Mouse (Mus musculus) stomach, embryonic 15.5 days (tissue): Measurements from ENCODE around the gene Fcor. TPM values are rescaled to one million over a fixed set of nuclear protein-coding genes. Genes with fewer than 3 reads are reported as not detected.

Experiments
- ATAC-seq: fragments of 200-750 bp; cut with Nextera tagmentation; 2 replicates; pipeline ENCODE4 v1.8.0; 2017; ENCODE audit warnings: low read depth, moderate number of reproducible peaks, moderate TSS enrichment; ENCODE audit not compliant: insufficient read depth, low FRiP score
- H3K27ac ChIP-seq: fragments of 300-500 bp; sonication (generic); 2 replicates; pipeline ENCODE4 v1.5.1; 2015; ENCODE audit warnings: mild to moderate bottlenecking, inconsistent platforms
- H3K27me3 ChIP-seq: fragments of 300-500 bp; sonication (generic); replicated peaks from 2 replicates; pipeline ENCODE4 v1.6.1; 2015; ENCODE audit warnings: inconsistent platforms
- H3K36me3 ChIP-seq: fragments of 300-500 bp; sonication (generic); 2 replicates; pipeline ENCODE4 v1.6.1; 2015; ENCODE audit warnings: inconsistent platforms
- H3K4me1 ChIP-seq: fragments of 300-500 bp; sonication (generic); 2 replicates; pipeline ENCODE4 v1.6.1; 2015; ENCODE audit warnings: inconsistent platforms
- H3K4me2 ChIP-seq: fragments of 300-500 bp; sonication (generic); 2 replicates; pipeline ENCODE4 v1.6.1; 2015; ENCODE audit warnings: mild to moderate bottlenecking, inconsistent platforms
- H3K4me3 ChIP-seq: fragments of 300-500 bp; sonication (generic); replicated peaks from 2 replicates; pipeline ENCODE4 v1.5.1; 2015; ENCODE audit warnings: inconsistent platforms
- H3K9ac ChIP-seq: fragments of 300-500 bp; sonication (generic); 2 replicates; pipeline ENCODE4 v1.6.1; 2015; ENCODE audit warnings: inconsistent platforms
- H3K9me3 ChIP-seq: fragments of 300-500 bp; sonication (generic); 2 replicates; pipeline ENCODE4 v1.6.1; 2016; ENCODE audit warnings: inconsistent platforms
- WGBS: fragments of 180-500 bp; shearing (Covaris S2); methylation state at CpG from one replicate; pipeline ENCODE4 v1.1.7; 2015; 5-methylcytosine and 5-hydroxymethylcytosine counted together
- polyA plus RNA-seq: library from polyadenylated mRNA; unstranded; fragments of >200 nt; fragmentation: Nextera tagmentation; extraction: Ambion mirVana; gene quantifications from 2 replicates; pipeline ENCODE4 v1.2.1, GENCODE M21; 2015

Gene Fcor
- polyA plus RNA-seq, 1 experiment from 2014 or later: 11.3 TPM

GRCm38 (mm10) chr8:3687537-3687936 lies 15.4 kb upstream of the Fcor start:
- Histone ChIP-seq H3K27ac (no peak overlapping the region), H3K4me1 (no peaks in the 10 kb centered on the region), H3K9ac (no peak overlapping the region), H3K9me3 (no peaks in the 10 kb centered on the region), H3K36me3 (no peaks in the 10 kb centered on the region), H3K4me3 (no peak overlapping the region), H3K4me2 (no peak overlapping the region), H3K27me3 (no peaks in the 10 kb centered on the region)
- ATAC-seq: no peak
- WGBS: 73% methylated on average over 6 of the region's 6 CpGs

- Histone ChIP-seq H3K27me3 (no peaks in the 10 kb centered on the region), H3K9ac (no peak overlapping the region), H3K4me1 (no peaks in the 10 kb centered on the region), H3K36me3 (0 out of 2 replicates have a peak, but pooled peaks cover 7% of the 10 kb centered on the region), H3K4me2 (no peak overlapping the region), H3K4me3 (no peak overlapping the region), H3K9me3 (no peaks in the 10 kb centered on the region), H3K27ac (no peak overlapping the region)
- WGBS: 62% methylated on average over 5 of the region's 5 CpGs
- no peak for ATAC-seq
Observed at GRCm38 (mm10) chr8:3685422-3685821, 13.3 kb upstream of the Fcor start.

DNA sequence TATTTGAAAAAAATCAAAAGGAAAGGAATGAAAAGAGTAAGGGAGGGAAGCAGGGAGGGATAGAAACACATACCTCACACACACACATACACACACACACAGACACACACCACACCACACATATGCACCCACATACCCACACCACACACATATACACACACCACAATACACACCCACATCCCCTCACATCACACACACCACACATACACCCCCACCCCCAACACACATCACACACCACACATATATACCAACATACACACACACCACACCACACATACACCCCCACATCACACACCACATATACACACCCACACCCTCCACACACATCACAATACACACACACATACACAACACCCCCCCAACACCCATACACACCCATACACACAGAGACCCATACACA lies 12.4 kb upstream of the Fcor start:
- Histone ChIP-seq H3K36me3 (peaks cover 16% of the 10 kb centered on the region), H3K4me2 (no peak overlapping the region), H3K27ac (no peak overlapping the region), H3K9ac (no peak overlapping the region), H3K4me3 (no peak overlapping the region), H3K9me3 (no peaks in the 10 kb centered on the region), H3K4me1 (0 out of 2 replicates have a peak, but pooled peaks cover under 1% of the 10 kb centered on the region), H3K27me3 (no peaks in the 10 kb centered on the region)
- ATAC-seq: 0 out of 2 replicates have a peak, but pooled peaks have one; percentile 29

GRCm38 (mm10) chr8:3683408-3684176 lies 11.4 kb upstream of the Fcor start:
- WGBS: 72% methylated on average over 6 of the region's 6 CpGs
- Histone ChIP-seq H3K9me3 (no peaks in the 10 kb centered on the region), H3K36me3 (peaks cover 25% of the 10 kb centered on the region), H3K27me3 (no peaks in the 10 kb centered on the region), H3K9ac (no peak overlapping the region), H3K4me1 (0 out of 2 replicates have a peak, but pooled peaks cover 6% of the 10 kb centered on the region), H3K4me3 (no peak overlapping the region), H3K27ac (no peak overlapping the region), H3K4me2 (no peak overlapping the region)
- no peak for ATAC-seq

GRCm38 (mm10) chr8:3682435-3682834 lies 10.3 kb upstream of the Fcor start:
- Histone ChIP-seq H3K4me3 (no peak overlapping the region), H3K27me3 (no peaks in the 10 kb centered on the region), H3K36me3 (peaks cover 25% of the 10 kb centered on the region), H3K27ac (no peak overlapping the region), H3K9me3 (no peaks in the 10 kb centered on the region), H3K4me2 (no peak overlapping the region), H3K9ac (no peak overlapping the region), H3K4me1 (peaks cover 9% of the 10 kb centered on the region; the same call in 1 of the 2 replicates)
- ATAC-seq: no peak
- WGBS: 83% methylated on average over 5 of the region's 5 CpGs

- H3K4me2 ChIP-seq: no peak overlapping the region
- ATAC-seq: no peak
- no peak overlapping the region for H3K27ac ChIP-seq
- H3K27me3 ChIP-seq: no peaks in the 10 kb centered on the region
- H3K4me1 ChIP-seq: peaks cover 11% of the 10 kb centered on the region; the same call in 1 of the 2 replicates
- no peak overlapping the region for H3K4me3 ChIP-seq
- H3K9ac ChIP-seq: no peak overlapping the region
- no peaks in the 10 kb centered on the region for H3K9me3 ChIP-seq
- WGBS: 80% methylated on average over 5 of the region's 5 CpGs
- peaks cover 25% of the 10 kb centered on the region for H3K36me3 ChIP-seq
Observed at GRCm38 (mm10) chr8:3679656-3680055, 7.5 kb upstream of the Fcor start.

GRCm38 (mm10) chr8:3679236-3679635 lies 7.1 kb upstream of the Fcor start:
- no peak overlapping the region for H3K4me2 ChIP-seq
- H3K4me3 ChIP-seq: no peak overlapping the region
- H3K27ac ChIP-seq: no peak overlapping the region
- peaks cover 11% of the 10 kb centered on the region; the same call in 1 of the 2 replicates for H3K4me1 ChIP-seq
- no peak for ATAC-seq
- no peaks in the 10 kb centered on the region for H3K27me3 ChIP-seq
- WGBS: 97% methylated on average over 23 of the region's 23 CpGs
- H3K9ac ChIP-seq: no peak overlapping the region
- H3K9me3 ChIP-seq: no peaks in the 10 kb centered on the region
- H3K36me3 ChIP-seq: peaks cover 25% of the 10 kb centered on the region

GRCm38 (mm10) chr8:3678831-3679230 lies 6.7 kb upstream of the Fcor start:
- Histone ChIP-seq H3K9ac (no peak overlapping the region), H3K4me3 (no peak overlapping the region), H3K27me3 (no peaks in the 10 kb centered on the region), H3K4me1 (peaks cover 11% of the 10 kb centered on the region; the same call in 1 of the 2 replicates), H3K36me3 (peaks cover 25% of the 10 kb centered on the region), H3K27ac (no peak overlapping the region), H3K9me3 (no peaks in the 10 kb centered on the region), H3K4me2 (no peak overlapping the region)
- WGBS: 95% methylated on average over 23 of the region's 23 CpGs
- no peak for ATAC-seq

DNA sequence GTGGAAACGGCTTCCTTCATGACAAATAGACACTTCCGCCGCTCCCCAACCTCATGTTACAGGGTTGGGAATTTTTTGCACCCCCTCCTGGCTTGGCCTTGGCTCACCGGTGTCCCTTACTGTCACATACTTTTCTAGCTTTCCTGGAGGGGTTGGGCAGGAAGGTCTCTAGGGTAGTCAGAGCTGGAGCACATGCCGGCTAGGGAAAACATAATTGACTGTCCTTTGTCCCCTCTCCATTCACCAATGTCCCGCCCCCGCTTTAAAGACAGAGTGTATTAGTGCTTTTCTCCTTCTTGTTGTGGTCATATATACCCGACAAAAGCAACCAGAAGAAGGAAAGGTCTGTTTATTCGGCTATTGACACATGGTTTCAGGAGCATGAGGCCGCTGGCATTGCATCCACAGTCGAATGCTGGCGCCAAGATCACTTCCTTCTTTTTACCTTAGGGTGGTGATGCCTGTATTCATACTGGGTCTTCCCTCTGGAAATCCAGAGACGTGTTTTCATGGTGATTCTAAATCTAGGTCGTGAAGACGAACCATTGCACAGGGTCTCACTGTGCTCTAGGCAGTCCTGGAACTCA lies 4.9 kb upstream of the Fcor start:
- H3K4me3 ChIP-seq: peak overlapping the region; percentile 93
- ATAC-seq: 0 out of 2 replicates have a peak, but pooled peaks have one; percentile 4
- H3K4me2 ChIP-seq: peak overlapping the region; percentile 63
- H3K4me1 ChIP-seq: peaks cover 11% of the 10 kb centered on the region; the same call in 1 of the 2 replicates
- WGBS: 5% methylated on average over 15 of the region's 15 CpGs
- H3K9me3 ChIP-seq: no peaks in the 10 kb centered on the region
- H3K36me3 ChIP-seq: peaks cover 25% of the 10 kb centered on the region
- peak overlapping the region; percentile 96 for H3K27ac ChIP-seq
- no peaks in the 10 kb centered on the region for H3K27me3 ChIP-seq
- H3K9ac ChIP-seq: peak overlapping the region; percentile 86

- peaks cover 25% of the 10 kb centered on the region for H3K36me3 ChIP-seq
- under 1% methylated on average over 61 of the region's 61 CpGs for WGBS
- H3K27ac ChIP-seq: peak within 1 kb of the TSS; percentile 96
- H3K4me1 ChIP-seq: peaks cover 11% of the 10 kb centered on the region; the same call in 1 of the 2 replicates
- peak; percentile 87 for ATAC-seq
- H3K4me2 ChIP-seq: peak within 1 kb of the TSS; percentile 63
- H3K4me3 ChIP-seq: peak within 1 kb of the TSS; percentile 93
- H3K9ac ChIP-seq: peak within 1 kb of the TSS; percentile 86
- H3K9me3 ChIP-seq: no peaks in the 10 kb centered on the region
- H3K27me3 ChIP-seq: no peaks in the 10 kb centered on the region
Observed at GRCm38 (mm10) chr8:3676131-3676992, 4.2 kb upstream of the Fcor start, which contains the start of gene Trappc5. Trappc5 (plus strand) TSS chr8:3676299.

- ATAC-seq: no peak
- H3K27me3 ChIP-seq: no peaks in the 10 kb centered on the region
- no peak overlapping the region for H3K9ac ChIP-seq
- no peak overlapping the region for H3K27ac ChIP-seq
- 47% methylated on average over 3 of the region's 3 CpGs for WGBS
- no peak overlapping the region for H3K4me2 ChIP-seq
- no peaks in the 10 kb centered on the region for H3K9me3 ChIP-seq
- peaks cover 11% of the 10 kb centered on the region for H3K36me3 ChIP-seq
- H3K4me3 ChIP-seq: no peak overlapping the region
- peaks cover 11% of the 10 kb centered on the region; the same call in 1 of the 2 replicates for H3K4me1 ChIP-seq
Observed at GRCm38 (mm10) chr8:3674671-3675070, 2.5 kb upstream of the Fcor start.
